Mouse (Mus musculus) layer of hippocampus, postnatal 14 days (tissue): Measurements from ENCODE around the gene Atp6v1g2. TPM values are rescaled to one million over a fixed set of nuclear protein-coding genes. Genes with fewer than 3 reads are reported as not detected.
A peak's percentile ranks its signal among the peaks of the same experiment; 100 is the strongest.

Experiments used
- DNase-seq, 2 experiments: peaks; one replicate each; pipeline ENCODE4 v3.0.0; 2021 to 2022; ENCODE audit warnings: low spot score in 2 of 2, mixed read lengths in 1 of 2
- total RNA-seq, 2 experiments: library from RNA; stranded (reverse); gene quantifications; 2 replicates each; pipeline ENCODE4 v1.2.3; 2021

Atp6v1g2 gene
- total RNA-seq, 2 experiments from 2014 or later, result 485 to 488 TPM

DNA sequence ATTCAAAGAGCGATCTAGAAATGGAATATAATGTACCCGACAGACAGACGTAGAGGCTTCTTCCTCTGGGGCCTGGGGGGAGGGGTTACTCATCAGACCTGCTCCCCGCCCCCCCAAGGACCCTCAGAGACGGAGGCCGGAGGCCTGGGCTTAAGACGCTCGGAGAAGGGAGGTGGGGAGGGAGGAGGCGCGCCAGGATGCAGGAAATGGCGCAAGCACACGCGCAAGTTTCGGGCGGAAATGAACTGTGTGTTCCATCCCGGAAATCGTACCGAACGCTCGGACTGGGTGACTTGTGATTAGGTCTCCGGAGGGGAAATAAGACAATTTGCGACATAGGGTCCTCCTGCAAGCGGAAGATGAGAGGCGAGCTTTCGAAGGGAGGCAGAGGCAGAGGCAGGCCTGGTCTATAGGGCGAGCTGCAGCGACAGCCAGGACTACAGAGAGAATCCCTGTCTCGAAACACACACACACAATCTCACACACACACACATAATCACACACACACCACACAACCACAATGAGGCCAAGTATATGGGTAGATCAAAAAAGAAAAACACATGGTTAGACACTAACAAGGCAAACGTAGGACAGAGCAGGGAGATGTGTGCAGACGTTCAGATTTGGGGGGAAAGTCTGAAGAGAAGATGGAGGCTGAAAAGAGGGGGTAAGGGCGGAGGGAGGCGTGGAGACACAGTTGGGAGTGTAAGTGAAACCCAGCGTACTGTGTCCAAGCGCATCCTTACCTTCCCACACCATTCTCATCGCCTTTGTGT is 2.3 kb downstream of the Atp6v1g2 start, which contains the start of gene Nfkbil1:
Nfkbil1 (minus strand) TSS at position 179 of the 776 bp plus-strand sequence.
- DNase-seq, result peak; percentile 88 to 96

DNA sequence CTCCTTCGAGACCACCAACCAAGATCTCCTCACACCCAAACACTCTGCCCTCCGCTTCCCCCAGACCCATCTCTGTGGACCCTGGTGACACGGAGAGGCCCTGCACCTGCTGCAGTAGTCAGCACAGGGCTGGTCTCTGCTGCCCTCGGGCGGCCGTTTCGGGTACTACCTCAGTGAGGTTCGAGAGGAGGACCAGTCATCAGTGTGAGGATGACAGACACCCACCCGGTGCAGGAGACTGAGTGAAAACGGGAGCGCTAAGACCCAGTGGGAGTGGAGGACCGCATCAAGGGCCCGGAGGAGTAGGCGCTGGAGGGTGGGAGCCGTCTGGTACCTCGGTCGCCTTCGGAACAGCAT is 2.9 kb downstream of the Atp6v1g2 start:
- DNase-seq, result peak; percentile 99 to 100

DNA sequence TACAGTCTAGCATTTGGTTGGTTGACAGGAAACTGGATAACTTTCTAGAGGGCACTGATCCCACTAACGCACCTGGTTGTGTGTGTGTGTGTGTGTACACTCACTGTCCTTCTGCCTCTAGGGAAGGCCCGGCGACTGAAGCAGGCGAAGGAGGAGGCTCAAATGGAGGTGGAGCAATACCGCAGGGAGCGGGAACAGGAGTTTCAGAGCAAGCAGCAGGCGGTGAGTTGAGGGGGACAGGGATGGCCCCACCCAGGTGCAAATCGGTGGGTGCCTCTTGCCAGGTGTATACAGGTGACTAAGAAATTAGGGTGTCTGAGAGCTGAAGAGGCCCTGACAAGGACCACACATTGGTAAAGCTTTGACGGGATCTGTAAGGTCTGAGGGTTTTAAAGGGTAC is 3.5 kb downstream of the Atp6v1g2 start:
- DNase-seq, result no peak

GRCm38 (mm10) chr17:35237504-35237903 is 4.0 kb downstream of the Atp6v1g2 start:
- DNase-seq, result no peak

- no peak for DNase-seq
Measured at GRCm38 (mm10) chr17:35239700-35240099, 6.2 kb downstream of the Atp6v1g2 start.

GRCm38 (mm10) chr17:35240384-35241304 is 7.2 kb downstream of the Atp6v1g2 start:
- peak in 1 of 2 experiments; percentile 50 for DNase-seq

GRCm38 (mm10) chr17:35241305-35242014 is 8.0 kb downstream of the Atp6v1g2 start, which contains the start of gene Ddx39b:
Ddx39b (plus strand) TSS chr17:35241746.
- peak; percentile 97 to 98 for DNase-seq

DNA sequence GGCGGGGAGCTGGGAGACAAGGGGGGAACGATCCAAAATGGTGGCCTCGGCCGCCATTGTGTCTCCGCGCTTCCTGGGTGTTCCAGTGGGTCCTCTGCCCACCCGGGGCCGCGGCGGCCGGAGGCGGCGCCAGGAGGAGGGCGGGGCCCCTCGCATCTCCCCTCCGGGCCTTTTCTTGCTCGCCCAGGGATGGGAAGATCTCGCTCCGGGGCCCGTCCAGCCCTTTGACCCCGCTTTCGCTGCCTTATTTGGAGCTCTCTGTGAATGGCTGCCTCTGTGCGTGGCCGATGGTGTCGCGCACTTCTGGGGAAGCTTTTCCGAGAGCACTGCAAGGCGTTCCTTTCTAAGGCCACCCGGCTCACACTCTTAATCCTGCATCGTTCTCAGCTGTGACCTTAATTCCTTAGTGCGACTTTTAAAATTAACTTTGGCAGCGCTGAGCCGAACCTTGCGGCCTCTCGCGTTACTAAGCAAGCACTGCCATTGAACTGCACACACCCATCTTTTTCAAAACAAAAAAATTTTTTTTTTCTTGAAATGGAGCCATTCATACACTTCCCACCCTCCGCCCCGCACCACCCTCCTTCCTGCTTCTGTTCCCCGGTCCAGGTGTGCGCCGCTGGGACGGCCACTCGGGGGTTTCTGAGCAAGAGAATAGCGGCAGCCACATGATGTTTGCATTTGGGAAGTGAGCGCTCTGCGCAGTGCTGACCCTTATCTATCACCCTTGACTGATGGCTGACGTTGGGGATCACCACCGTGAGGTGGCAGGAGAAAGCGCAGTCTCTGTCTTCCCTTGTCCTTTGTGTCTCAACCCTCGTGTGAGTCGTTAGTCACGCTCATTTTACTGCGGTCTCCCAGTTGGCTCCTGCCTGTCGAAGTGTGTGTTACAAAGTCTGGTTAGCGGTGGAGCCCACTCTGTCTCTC is 8.8 kb downstream of the Atp6v1g2 start:
- peak; percentile 61 to 65 for DNase-seq

GRCm38 (mm10) chr17:35243086-35243485 is 9.6 kb downstream of the Atp6v1g2 start:
- DNase-seq, result peak in 1 of 2 experiments; percentile 64

DNA sequence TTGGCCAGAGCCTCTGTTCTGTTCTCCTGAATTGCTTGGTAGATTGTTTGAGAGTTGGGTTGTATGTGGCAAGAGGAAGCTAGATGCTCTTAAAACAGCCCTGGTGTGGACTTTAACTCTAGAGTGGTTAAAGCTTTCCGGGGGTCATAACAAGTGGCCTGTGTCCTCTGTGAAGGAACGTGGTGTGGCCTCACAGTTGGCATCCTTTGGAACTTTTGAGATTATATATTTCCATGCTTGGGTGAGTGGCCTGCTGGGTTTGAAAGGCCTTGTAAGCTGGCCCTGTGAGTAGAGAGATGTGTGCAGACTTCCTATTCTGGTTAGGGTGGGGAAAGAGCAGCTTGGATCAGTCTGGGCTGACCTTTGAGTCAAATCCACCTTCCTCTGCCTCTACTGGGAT is 11.5 kb downstream of the Atp6v1g2 start:
- DNase-seq, result no peak

GRCm38 (mm10) chr17:35245731-35246623 is 12.5 kb downstream of the Atp6v1g2 start:
- no peak for DNase-seq

- DNase-seq, result no peak
Measured at GRCm38 (mm10) chr17:35247144-35247543, 13.7 kb downstream of the Atp6v1g2 start.

DNA sequence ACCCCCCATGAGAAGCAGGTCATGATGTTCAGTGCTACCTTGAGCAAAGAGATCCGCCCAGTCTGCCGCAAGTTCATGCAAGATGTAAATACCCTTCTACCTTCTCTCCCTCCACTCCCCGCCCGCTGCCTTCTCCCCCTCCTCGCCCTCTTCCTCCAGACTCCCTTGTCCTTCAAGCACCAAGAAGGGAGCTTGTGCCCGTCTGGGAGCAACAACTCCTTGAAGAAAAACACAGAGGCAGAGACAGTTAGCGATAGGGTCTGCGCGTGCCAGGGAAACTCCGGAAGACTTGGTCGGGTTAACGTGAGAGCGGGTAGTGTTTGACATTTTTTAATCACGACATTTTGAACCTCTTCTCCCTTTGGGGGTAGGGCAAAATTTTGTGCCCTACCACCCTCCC is 15.5 kb downstream of the Atp6v1g2 start:
- no peak for DNase-seq

DNA sequence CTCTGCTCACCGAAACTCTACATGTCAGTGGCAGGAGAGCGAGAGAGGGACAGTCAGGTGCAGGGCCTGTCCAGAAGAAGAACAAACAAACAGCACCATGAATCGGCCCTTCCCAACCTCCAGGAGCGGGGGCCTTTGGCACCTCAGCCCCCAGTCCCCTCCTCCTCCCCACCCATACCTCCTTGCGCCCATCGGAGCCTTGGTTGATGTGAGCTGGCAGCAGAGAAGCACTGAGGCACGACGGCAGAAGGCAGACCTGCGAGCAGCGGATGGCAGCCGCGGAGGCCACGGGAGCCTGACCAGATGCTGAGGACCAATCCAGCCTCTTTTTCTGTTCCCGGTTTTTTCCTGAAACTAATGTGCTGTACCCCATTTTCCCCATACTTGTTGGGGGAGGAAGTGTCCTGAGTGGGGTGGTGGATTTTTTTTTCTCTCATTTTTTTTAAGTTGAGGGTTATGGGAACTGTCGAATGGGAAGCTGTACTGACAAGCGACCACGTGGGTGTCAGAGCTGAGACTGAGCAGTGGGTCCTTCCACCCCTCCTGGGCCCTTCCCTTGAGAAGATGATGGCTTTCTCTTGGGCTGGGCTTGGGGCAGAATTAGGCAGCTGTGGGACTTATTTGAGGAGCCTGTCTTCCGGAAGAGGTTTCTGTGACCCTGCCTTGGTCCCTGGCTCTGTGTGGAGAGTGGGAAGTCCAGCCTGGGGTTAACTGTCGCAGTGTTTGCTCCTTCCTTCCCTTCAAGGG is 16.2 kb downstream of the Atp6v1g2 start:
- DNase-seq, result no peak

DNA sequence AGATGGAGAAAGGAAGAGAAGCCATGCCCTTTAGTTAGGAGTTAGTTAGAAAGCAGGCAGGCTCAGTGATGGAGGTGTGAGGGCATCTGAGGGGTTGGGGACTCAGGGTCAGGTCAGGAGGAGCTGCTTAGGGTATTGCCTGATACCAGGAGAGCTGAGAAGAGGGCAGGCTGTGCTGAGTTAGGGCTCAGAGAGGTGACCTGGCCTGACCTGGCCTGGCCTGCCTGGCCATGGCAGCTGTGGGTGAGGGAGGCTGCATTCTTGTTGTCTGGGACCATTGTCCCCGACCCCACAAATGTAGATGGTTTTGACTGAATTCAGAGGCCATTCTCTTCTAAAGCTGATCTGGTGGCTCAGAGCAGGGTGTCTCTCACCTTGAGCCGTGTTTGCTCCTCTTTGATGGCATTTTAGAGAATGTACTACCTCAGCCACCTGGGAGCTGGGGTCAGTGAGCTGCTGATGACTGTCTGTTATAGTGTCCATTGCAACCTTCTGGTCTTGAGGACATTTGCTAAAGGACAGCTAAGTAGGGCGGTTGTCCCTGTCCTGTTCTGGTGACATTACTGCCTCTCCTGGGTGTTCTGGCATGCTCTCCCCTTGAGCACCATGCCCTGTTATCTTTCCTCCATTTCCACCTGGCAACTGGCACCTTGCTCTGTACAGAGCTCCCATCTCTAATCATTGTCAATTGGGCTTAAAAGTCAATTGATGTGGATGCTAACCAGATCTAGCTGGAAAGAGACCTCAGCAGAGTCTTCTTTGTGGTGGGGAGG is 17.1 kb downstream of the Atp6v1g2 start:
- no peak for DNase-seq

GRCm38 (mm10) chr17:35251162-35251719 is 17.8 kb downstream of the Atp6v1g2 start:
- no peak for DNase-seq

DNA sequence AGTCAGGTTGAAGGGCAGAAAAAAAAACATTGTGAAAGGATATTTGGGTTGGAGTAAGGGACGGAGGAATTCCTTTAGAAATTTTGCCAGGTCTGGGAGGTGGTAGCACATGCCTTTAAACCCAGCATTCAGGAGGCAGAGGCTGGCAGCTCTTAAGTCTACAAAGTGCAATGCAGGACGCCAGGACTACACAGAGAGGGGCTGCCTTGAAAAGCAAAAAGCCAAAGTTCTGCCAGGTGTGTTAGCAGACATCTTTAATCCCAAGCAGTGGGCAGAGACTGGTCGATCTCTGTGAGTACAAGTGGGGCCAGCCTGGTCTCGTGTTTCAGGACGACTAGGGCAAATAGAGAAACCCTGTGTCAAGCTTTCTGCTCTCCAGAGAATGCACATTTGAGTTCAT is 18.5 kb downstream of the Atp6v1g2 start:
- DNase-seq, result no peak
